Mouse (Mus musculus) thymus, postnatal 10 days (tissue): ENCODE results near the gene Olfr126.

Experiments used
- DNase-seq, 2 experiments: peaks; one replicate each; pipeline ENCODE4 v3.0.0; 2021; ENCODE audit warnings: low spot score in 2 of 2

The Olfr126 gene

GRCm38 (mm10) chr17:37847183-37847582 lies at the start of gene Olfr126:
Gene Olfr126 (plus strand): TSS chr17:37847483.
- no peak for DNase-seq

- DNase-seq: no peak
Measured at GRCm38 (mm10) chr17:37799588-37799987, 47.7 kb upstream of the Olfr126 start, which contains the start of gene Olfr124. Gene Olfr124 (plus strand): TSS chr17:37799888.

- DNase-seq: no peak
Measured at GRCm38 (mm10) chr17:37832649-37833048, 14.6 kb upstream of the Olfr126 start, which contains the start of gene Olfr125. Gene Olfr125 (plus strand): TSS chr17:37832949.

GRCm38 (mm10) chr17:37863901-37864300 lies 16.6 kb downstream of the Olfr126 start:
- no peak for DNase-seq

GRCm38 (mm10) chr17:37869676-37870205 lies 22.5 kb downstream of the Olfr126 start:
- DNase-seq: no peak

GRCm38 (mm10) chr17:37873830-37874229 lies 26.5 kb downstream of the Olfr126 start:
- no peak for DNase-seq

- DNase-seq: no peak
Measured at GRCm38 (mm10) chr17:37900137-37900536, 52.9 kb downstream of the Olfr126 start, which contains the start of gene Olfr127. Gene Olfr127 (plus strand): TSS chr17:37900437.
